In the genomic region with DNA sequence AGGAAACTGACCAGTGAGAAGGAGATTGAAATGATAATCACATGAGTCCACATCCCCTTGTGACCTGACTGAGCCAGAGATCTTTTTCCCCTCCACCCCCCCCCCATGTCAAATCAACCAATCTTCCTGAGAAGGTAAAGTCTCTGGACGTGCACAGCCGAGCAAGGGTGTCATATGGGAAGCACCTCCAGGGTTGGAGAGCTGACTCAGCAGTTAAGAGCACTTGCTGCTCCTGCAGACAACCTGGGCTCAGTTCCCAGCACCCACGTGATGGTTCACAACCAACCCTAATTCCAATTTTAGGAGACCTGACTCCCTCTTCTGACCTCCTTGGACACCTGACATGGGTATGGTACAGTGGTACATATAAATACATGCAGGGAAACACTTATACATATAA, we compare ENCODE assay signal across 14 mouse cellular contexts.
"Had no signal": no experiment of that assay in that cellular context is flagged by ENCODE, and none has a peak within 500 bp of the region (broad histone marks: within the 10 kb centered on the region; RNA-seq: fewer than 3 reads in every experiment).

No protein-coding gene starts in this region.

- H3K36me3 ChIP-seq: limb, embryonic 10.5 days; liver, embryonic 15.5 days; neural tube, embryonic 15.5 days had no signal

- DNase-seq: kidney, postnatal 25 days; lung, embryonic 14.5 days; lung, postnatal 14 days; right cerebral cortex, adult 18-20 months; right cerebral cortex, postnatal 25 days; thymus, postnatal 36 days had no signal

- H3K9me3 ChIP-seq: liver, embryonic 15.5 days; neural tube, embryonic 15.5 days had no signal

- H3K4me2 ChIP-seq: liver, embryonic 11.5 days; liver, embryonic 15.5 days; lung, embryonic 14.5 days; neural tube, embryonic 15.5 days had no signal

- H3K27me3 ChIP-seq: liver, embryonic 15.5 days; neural tube, embryonic 15.5 days had no signal

- H3K9ac ChIP-seq: liver, embryonic 15.5 days; lung, embryonic 14.5 days; neural tube, embryonic 15.5 days had no signal

- H3K27ac ChIP-seq: left cerebral cortex, adult 2 months; limb, embryonic 10.5 days; liver, embryonic 15.5 days; macrophage; neural tube, embryonic 15.5 days had no signal

- H3K4me1 ChIP-seq: liver, embryonic 15.5 days; neural tube, embryonic 15.5 days had no signal

- H3K4me3 ChIP-seq: left cerebral cortex, adult 2 months; limb, embryonic 10.5 days; liver, embryonic 15.5 days; megakaryocyte, embryonic 14.5 days; myocyte; neural tube, embryonic 15.5 days had no signal
